Mouse (Mus musculus): Measurements from ENCODE around the gene Prr12.

Gene Prr12

DNA sequence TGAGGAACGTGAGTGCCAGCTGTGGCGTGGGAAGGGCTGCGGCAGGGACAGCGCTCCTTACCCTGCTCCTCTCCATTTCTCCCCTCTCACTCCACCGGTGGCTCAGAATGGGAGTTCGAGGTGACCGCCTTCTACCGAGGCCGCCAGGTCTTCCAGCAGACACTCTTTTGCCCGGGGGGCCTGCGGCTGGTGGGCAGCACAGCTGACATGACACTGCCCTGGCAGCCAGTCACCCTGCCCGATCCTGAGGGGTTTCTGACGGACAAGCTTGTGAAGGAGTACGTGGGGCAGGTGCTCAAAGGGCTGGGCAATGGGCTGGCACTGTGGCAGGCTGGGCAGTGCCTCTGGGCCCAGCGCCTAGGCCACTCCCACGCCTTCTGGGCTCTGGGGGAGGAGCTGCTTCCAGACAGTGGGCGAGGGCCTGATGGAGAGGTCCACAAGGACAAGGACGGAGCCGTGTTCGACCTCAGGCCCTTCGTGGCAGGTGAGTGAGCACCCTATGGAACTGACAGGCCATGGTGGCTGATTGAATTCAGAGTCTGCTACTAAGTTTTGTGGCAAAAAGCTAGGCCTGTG, 52.1 kb downstream of the Prr12 start:
- no peak for DNase-seq (ENCODE audit: low spot score in 2 of 2)

DNA sequence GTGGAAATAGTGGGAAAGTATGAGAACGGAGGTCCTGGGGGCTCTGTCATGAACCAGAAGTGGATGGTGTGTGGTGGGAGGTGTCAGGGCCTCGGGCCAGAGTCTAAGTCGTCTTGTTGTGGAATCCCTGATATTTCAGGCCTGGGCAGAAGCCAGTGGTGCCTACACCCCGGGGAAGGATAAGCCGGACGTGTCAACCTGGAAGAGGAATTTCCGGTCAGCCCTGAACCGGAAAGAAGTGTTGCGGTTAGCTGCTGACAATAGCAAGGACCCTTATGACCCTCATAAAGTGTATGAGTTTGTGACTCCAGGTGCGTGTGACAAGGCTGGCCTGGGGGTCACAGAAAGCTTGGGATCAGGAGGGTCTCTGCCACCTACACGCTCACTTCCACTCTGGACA, 52.9 kb downstream of the Prr12 start:
- no peak for DNase-seq (ENCODE audit: low spot score in 2 of 2)

DNA sequence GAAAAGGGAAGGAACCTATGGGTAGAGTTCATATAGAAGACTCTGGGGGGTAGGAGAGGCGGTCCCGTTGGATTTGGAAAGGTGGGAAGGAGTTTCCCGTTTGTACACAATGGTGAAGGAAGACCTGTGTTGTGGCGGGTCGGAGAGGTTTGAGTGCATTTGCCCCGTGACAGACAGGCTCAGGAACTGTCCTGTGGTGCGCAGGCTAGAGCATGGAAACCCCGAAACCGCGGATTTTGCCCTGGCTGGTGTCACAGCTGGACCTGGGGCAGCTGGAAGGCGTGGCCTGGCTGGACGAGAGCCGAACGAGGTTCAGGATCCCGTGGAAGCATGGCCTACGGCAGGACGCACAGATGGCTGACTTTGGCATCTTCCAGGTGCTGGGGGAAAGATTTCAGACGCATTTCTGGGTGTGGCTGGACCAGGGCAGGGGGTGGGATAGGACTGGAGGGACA, 54.2 kb downstream of the Prr12 start, which contains the start of gene Bcl2l12:
Bcl2l12 (minus strand) TSS at position 212 of the 455 bp plus-strand sequence.
- DNase-seq (ENCODE audit: low spot score in 2 of 2): no peak

DNA sequence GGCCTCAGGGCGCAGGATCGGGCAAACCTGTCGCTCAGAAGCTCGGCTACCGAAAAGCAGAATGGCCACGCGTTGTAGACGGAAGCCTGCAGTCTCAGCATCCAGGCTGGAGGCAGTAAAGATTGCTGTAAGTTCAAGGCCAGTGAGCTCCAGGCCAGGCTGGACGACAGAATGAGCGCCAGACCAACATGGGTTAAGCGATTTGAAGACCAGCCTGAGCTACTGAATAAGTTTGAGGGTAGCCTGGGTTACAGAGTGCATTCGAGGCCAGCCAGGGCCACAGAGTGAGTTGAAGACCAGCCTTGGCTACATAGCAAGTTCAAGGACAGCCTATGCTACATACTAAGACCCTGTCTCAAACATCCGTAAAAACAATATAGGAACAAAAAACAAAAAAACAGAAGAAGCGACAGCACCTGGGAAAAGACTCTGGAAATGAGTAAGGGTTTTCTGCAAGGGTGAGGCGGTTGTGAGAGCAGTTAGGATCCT, 54.7 kb downstream of the Prr12 start:
- no peak for DNase-seq (ENCODE audit: low spot score in 2 of 2)

DNA sequence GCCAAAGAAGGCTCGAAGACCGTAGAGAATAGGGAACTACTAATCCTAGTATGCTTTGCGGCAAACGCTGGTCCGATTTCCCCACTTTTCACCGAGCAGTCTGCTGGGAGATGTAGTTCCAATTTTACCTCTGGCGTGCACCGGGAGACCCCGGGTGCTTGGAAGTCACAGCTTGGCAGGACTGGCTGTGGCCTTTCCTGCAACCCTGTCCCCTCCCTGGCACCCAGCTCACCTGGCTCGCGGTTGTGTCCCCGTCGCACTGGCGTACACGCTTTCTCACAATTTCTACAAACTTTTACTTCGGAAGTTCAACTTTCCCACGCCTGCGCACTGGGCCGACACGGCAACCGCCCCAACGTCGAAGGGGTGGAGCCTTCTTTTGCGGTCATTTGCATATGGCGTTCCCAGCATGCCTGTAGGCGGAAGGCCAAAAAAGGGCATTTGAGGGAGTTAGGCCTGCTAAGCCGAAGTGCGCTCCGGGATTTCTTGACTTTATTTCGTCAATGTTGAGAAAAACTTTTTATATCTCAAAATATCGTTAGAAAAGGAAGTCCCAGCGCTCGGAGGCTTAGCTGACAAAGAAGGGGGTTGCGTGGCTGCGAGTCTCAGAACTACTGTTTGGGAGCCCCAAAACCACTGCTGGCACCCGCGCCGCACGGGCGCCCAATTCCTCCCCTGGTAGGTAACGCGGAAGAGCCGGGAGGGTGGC, 55.3 kb downstream of the Prr12 start, which contains the start of gene Irf3:
Irf3 (plus strand) TSS at position 418 of the 709 bp plus-strand sequence.
- DNase-seq (ENCODE audit: low spot score in 2 of 2): peak; percentile 91 to 94

DNA sequence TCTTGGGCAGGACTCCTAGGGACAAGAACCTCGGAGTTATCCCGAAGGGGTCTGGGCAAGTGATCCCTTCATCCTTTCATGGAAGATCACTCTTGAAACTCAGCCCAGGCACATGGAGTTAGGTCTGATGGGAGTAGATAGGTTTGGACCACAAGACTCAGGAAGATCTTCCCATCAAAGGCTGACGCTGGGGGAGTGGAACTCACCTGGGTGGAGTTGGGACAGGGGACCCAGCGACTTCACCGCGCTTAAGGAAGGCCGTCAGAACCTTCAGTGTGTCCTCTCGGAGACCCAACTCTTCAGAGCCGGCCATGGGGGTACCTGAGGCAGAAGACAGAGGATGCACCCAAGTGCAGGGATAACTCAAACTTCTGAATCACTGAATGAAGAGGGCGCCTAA, 56.0 kb downstream of the Prr12 start:
- no peak for DNase-seq (ENCODE audit: low spot score in 2 of 2)

DNA sequence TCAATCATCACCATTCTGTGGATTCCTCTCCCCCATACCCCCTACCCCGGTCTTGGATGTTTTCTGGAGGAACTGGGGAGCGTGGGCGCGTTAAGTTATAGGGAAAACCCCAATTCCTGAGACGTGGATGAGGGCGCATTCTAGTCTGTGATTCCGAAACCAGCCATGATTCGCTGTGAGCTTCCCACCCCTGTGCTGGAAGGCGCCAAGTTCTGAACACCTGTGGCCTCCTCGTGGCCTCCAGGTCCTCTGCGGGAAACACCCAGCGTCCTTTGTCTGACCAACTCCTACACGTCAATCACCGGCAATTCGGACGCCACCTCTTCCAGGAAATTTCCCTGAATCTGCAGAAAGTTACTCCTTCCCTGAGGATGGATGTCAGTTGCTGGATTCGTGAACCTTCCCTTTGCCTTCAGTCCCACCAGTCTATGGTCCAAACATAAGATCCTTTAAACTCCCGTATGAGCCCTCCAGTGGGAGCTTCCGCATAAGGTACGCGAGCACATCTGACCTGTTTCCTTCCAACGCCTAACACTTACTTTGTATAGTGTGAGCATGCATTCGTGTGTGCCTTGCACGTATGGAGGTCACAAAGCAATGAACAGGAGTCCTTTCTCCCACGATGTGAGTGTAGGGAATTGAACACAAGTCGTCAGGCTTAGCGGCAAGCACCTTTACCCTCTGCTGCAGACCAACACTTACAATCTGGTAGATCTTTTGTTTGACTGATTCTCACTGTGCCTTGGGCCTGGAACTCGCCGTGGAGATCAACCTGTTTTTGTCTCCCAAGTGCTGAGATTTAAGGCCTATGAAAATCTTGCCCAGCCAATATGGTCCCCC, 65.6 kb downstream of the Prr12 start:
- DNase-seq (ENCODE audit: low spot score in 2 of 2): no peak

DNA sequence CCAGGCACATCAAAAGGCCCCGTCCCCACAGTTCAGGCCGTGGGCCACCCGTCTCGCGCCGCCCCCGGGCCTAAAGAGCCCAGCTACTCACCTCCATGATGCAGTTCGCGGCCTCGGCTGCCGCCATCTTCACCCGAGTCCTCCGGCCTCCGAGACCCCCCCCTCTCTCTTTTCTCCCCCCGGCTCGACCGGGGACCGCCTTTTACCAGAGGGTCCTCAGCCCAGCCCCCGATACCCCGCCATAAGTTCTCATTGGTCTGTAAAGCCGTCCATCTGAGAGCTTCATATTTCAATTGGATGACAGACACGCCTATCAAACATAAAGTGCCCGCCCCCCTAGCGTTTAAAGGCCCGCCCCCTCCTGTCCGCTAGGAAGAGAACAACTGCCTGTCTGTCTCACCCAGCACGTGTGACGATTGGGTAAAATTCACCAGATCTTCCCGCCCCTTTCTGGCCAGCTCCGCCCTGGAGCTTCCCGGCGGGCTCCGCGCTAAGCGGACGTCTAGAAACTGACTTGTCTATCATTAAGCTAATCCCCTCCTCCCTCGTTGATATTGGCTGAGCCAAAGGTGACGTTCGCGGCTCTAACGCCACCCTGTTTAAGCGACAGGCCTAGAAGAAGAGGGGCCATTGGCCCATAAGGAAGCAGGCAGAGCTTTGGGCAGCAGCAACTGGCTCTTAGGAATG, 66.3 kb downstream of the Prr12 start, which contains the start of gene Prmt1:
Prmt1 (minus strand) TSS at position 377 of the 687 bp plus-strand sequence.
- peak; percentile 91 to 97 for DNase-seq (ENCODE audit: low spot score in 2 of 2)

DNA sequence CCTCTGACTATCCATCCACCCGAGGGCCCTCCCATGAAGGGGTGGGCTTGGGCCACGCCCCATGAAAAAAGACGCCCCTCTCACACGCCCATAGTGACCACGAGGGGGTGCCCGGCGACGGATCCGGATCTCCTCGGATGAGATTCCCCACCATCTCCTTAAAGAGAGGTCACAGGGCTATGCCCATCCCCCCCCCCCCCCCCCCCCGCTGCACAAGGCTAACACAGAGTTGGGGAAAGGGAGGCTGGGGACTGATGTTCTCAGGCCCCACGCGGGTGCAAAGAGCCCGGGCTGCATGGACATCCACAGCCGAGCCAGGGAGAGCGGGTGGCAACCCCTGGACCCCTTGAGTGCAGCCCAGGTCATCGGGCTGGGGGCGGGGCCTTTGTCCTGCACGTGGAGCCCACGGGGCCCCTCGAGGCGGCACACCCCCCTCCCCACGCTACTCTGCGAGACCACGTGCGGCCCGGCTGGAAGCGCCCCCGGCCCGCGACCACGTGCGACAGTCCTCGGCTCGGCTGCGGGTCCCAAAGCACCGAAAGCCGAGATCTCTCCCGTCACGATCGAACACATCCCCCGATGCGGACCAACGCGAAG, 67.0 kb downstream of the Prr12 start:
- no peak for DNase-seq (ENCODE audit: low spot score in 2 of 2)

DNA sequence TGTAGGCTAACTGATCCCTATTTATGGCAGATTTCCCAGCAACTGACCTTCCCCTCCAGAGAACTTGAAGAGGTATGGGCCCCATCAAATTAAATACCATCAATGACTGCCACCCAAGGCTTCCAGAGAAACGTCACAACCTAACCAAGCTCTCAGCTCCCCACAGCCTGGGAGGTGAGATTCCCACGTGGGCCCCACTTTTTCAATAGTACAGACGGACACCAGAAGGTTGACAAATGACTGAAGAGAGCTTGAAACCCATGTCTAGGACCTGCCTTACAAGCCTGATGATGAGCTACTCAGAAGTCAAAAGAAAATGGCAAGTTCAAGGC, 67.9 kb downstream of the Prr12 start:
- no peak for DNase-seq (ENCODE audit: low spot score in 2 of 2)

DNA sequence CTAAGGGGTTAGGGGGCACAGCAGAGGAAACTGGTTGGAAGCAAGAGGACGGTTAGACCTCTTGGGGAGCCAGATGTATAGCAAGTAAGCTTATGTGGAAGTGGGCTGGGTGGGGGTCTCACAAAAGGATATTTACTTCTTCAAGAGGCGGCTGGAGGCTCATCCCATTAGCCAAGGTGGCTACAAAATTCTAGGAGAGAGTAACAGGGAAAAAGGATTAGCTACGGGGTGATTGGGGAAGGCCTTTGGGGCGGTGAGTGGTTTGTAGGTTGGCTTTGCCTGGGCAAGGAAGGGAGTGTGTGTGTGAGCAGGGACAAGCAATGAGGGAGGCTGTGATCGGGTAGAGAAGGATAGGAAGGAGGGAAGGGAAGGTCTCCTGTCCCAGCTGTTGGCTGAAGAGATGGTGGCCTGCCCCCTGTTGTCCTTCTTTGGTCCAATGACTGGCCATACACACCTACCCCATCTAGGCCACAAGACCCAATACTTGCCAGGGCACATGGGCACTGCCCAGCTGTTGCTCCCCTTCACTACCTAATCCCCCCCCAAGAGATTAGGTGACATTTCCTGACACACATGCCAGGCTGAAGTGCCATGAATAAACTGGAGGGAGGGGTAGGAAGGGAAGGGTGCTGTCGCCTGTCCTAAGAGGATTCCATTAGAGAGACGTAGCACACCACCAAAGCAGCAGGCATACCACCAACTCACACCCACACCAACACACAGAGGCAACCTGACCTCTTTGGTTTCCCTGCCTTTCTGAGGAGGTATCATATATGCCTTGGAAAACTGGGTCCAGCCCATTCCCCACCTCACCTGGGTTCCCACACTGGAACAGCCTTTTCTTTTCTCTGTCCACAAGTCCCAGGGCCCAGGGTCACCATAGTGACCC, 68.5 kb downstream of the Prr12 start:
- no peak for DNase-seq (ENCODE audit: low spot score in 2 of 2)

DNA sequence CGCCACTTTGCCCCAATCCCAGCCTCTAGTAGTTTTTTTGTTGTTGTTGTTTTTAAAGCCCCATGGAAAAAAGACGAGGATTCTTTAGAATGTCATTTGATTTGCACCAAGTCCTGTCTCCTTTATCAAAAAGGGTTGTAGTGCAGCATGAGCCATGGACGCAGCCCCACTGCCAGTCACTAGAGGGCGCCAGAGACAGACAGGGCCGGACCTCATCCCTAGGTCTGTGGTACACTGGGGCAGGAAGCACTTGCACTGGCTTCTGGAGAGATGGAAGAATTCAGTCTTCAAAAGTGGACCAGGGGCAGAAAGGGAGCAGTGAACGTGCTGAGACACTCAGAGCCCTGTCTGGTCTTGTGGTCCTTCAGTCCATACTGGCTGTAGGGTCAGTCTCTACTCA, 69.6 kb downstream of the Prr12 start:
- DNase-seq (ENCODE audit: low spot score in 2 of 2): peak; percentile 76 to 78

DNA sequence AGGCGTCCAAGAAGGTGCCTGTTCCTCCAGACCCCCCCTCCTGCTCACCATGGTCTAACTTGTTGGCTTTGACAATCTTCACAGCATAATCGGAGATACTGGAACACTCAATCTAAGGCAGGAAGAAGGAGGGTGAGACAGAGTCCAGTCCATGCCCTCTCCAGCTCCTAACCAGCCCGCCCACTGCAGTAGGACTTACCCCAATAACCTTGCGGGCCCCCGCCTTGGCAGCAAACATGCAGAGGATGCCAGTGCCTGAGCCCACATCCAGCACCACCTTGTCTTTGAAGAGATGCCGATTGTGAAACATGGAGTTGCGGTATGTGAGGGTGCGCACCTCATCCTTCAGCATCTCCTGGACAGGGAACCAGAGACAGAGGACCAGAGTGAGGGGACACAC, 71.1 kb downstream of the Prr12 start:
- DNase-seq (ENCODE audit: low spot score in 2 of 2): no peak

DNA sequence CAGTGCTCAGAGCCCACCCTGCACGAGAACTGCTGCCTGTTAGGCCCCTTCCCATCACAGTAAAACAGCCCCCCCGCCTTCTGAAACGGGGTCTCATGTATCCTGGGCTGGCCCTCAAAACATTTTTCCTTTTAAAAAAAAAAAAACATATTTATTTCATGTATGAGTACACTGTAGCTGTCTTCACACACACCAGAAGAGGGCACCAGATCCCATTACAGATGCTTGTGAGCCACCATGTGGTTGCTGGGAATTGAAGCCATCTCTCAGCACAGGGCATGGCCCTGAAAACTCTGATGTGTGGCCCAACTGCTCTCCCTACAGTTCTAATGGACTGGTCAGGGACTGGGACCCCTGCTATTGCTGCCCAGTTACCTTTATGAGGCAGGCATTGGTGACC, 74.4 kb downstream of the Prr12 start:
- no peak for DNase-seq (ENCODE audit: low spot score in 2 of 2)
